ENCODE assay signal across 12 mouse cellular contexts in genomic region chr15:78171651-78172050, GRCm38 (mm10). TPM values are rescaled to one million over a fixed set of nuclear protein-coding genes. Genes with fewer than 3 reads are reported as not detected.
DNase-seq lines count a peak whose midpoint lies in the region; ATAC-seq and TF ChIP-seq lines count a peak whose summit lies in the region.
"Had no signal": no experiment of that assay in that cellular context is flagged by ENCODE, and none has a peak within 500 bp of the region (broad histone marks: within the 10 kb centered on the region; RNA-seq: fewer than 3 reads in every experiment).

No protein-coding gene starts in this region.

- H3K36me3 ChIP-seq in forebrain, embryonic 13.5 days (ENCODE audit: poor library complexity, severe bottlenecking), result peaks cover 12% of the 10 kb centered on the region
- no peaks in the 10 kb centered on the region for H3K36me3 ChIP-seq in forebrain, embryonic 11.5 days (ENCODE audit: control insufficient read depth, insufficient read depth, low read length)
- peaks cover 14% of the 10 kb centered on the region for H3K36me3 ChIP-seq in neural tube, embryonic 12.5 days
- H3K36me3 ChIP-seq in ES-E14 (ENCODE audit: control insufficient read depth, insufficient read depth, low read length, poor library complexity, severe bottlenecking), result no peaks in the 10 kb centered on the region; the same call in 1 of the 2 replicates
- no peaks in the 10 kb centered on the region for H3K36me3 ChIP-seq in splenic B cell, adult 2 months (ENCODE audit: control insufficient read depth, insufficient read depth, low read length, poor library complexity, severe bottlenecking)
- H3K36me3 ChIP-seq: neural tube, embryonic 15.5 days had no signal

- ATAC-seq in forebrain, embryonic 13.5 days, result no peak
- no peak for ATAC-seq in forebrain, embryonic 11.5 days (replicated peaks; ENCODE audit: low FRiP score)
- no peak for ATAC-seq in neural tube, embryonic 12.5 days (ENCODE audit: low FRiP score, low read depth)

- H3K4me1 ChIP-seq in forebrain, embryonic 13.5 days, result peaks cover 29% of the 10 kb centered on the region
- peaks cover 10% of the 10 kb centered on the region; the same call in 1 of the 2 replicates for H3K4me1 ChIP-seq in forebrain, embryonic 11.5 days (replicated peaks; ENCODE audit: control insufficient read depth, insufficient read depth, low read length)
- H3K4me1 ChIP-seq in neural tube, embryonic 12.5 days, result peaks cover 16% of the 10 kb centered on the region
- peaks cover 0 to 7% of the 10 kb centered on the region in 2 experiments; a peak in 1 of 4 replicates for H3K4me1 ChIP-seq in ES-E14 (ENCODE audit: control insufficient read depth in 2 of 2, insufficient read depth in 2 of 2, low read length in 2 of 2, poor library complexity in 1 of 2)

- no peak overlapping the region for H3K9ac ChIP-seq in forebrain, embryonic 13.5 days
- H3K9ac ChIP-seq in forebrain, embryonic 11.5 days (ENCODE audit: low read length), result no peak overlapping the region
- H3K9ac ChIP-seq in neural tube, embryonic 12.5 days, result no peak overlapping the region
- no peak overlapping the region for H3K9ac ChIP-seq in ES-E14 (ENCODE audit: insufficient read depth, low read depth, low read length, poor library complexity, severe bottlenecking)
- H3K9ac ChIP-seq: heart, embryonic 12.5 days; neural tube, embryonic 15.5 days had no signal

- no peak for DNase-seq in forebrain, embryonic 11.5 days (ENCODE audit: low spot score)
- DNase-seq in neural tube, embryonic 10.5 days (ENCODE audit: extremely low spot score, low spot score), result no peak
- peak; percentile 25 for DNase-seq in ES-E14 (ENCODE audit: low read depth, low spot score)
- DNase-seq in splenic B cell, adult 2 months (ENCODE audit: low read depth, low spot score), result peak; percentile 49
- DNase-seq in gastrocnemius, postnatal 4 days (ENCODE audit: low spot score in 2 of 2), result no peak
- DNase-seq in frontal cortex, adult 2 months (ENCODE audit: extremely low spot score in 1 of 2, low spot score in 1 of 2), result no peak
- DNase-seq: kidney, adult 18-20 months; lung, postnatal 36 days had no signal

- peak overlapping the region; percentile 76; the same call in 1 of the 2 replicates for H3K4me2 ChIP-seq in forebrain, embryonic 13.5 days
- H3K4me2 ChIP-seq in forebrain, embryonic 11.5 days (ENCODE audit: low read depth, low read length, severe bottlenecking), result no peak overlapping the region
- H3K4me2 ChIP-seq in neural tube, embryonic 12.5 days (replicated peaks), result 0 out of 2 replicates have a peak overlapping the region, but pooled peaks have one; percentile 0
- H3K4me2 ChIP-seq: heart, embryonic 12.5 days had no signal

- no peaks in the 10 kb centered on the region for H3K27me3 ChIP-seq in forebrain, embryonic 13.5 days
- no peaks in the 10 kb centered on the region for H3K27me3 ChIP-seq in forebrain, embryonic 11.5 days (ENCODE audit: control insufficient read depth, insufficient read depth, low read length)
- H3K27me3 ChIP-seq in neural tube, embryonic 12.5 days (replicated peaks), result no peaks in the 10 kb centered on the region
- H3K27me3 ChIP-seq in splenic B cell, adult 2 months (ENCODE audit: control insufficient read depth, insufficient read depth, low read length, poor library complexity, severe bottlenecking), result no peaks in the 10 kb centered on the region
- H3K27me3 ChIP-seq: heart, embryonic 12.5 days; neural tube, embryonic 15.5 days had no signal

- H3K4me3 ChIP-seq in forebrain, embryonic 13.5 days, result no peak overlapping the region
- no peak overlapping the region for H3K4me3 ChIP-seq in forebrain, embryonic 11.5 days (ENCODE audit: low read depth, low read length)
- H3K4me3 ChIP-seq in neural tube, embryonic 12.5 days, result no peak overlapping the region
- no peak overlapping the region for H3K4me3 ChIP-seq in ES-E14 (ENCODE audit: insufficient read depth in 1 of 2, low read depth in 1 of 2, low read length in 2 of 2, poor library complexity in 1 of 2, severe bottlenecking in 1 of 2)
- H3K4me3 ChIP-seq: heart, embryonic 12.5 days; neural tube, embryonic 15.5 days had no signal

- in situ Hi-C loops in ES-E14 (cut with MboI; ENCODE audit: low sequenced_read_pairs in 2 of 2, unreplicated experiment in 2 of 2), result no loop called here

- no peak overlapping the region for H3K27ac ChIP-seq in forebrain, embryonic 13.5 days
- H3K27ac ChIP-seq in forebrain, embryonic 11.5 days (ENCODE audit: low read depth, low read length), result no peak overlapping the region
- H3K27ac ChIP-seq in neural tube, embryonic 12.5 days, result no peak overlapping the region
- H3K27ac ChIP-seq in ES-E14 (ENCODE audit: insufficient read depth, low read depth, low read length, poor library complexity, severe bottlenecking), result no peak overlapping the region
- H3K27ac ChIP-seq: neural tube, embryonic 15.5 days had no signal

- H3K9me3 ChIP-seq in forebrain, embryonic 13.5 days (replicated peaks), result no peaks in the 10 kb centered on the region
- H3K9me3 ChIP-seq in forebrain, embryonic 11.5 days (ENCODE audit: control insufficient read depth, low read length), result no peaks in the 10 kb centered on the region
- no peaks in the 10 kb centered on the region for H3K9me3 ChIP-seq in neural tube, embryonic 12.5 days
- H3K9me3 ChIP-seq in ES-E14 (ENCODE audit: control insufficient read depth, insufficient read depth, low read depth, low read length), result no peaks in the 10 kb centered on the region
- H3K9me3 ChIP-seq: heart, embryonic 12.5 days; neural tube, embryonic 15.5 days had no signal

- WGBS in forebrain, embryonic 13.5 days, result 86% methylated on average over 10 of the region's 10 CpGs
- WGBS in forebrain, embryonic 11.5 days, result 91% methylated on average over 10 of the region's 10 CpGs
- WGBS in neural tube, embryonic 12.5 days, result 94% methylated on average over 10 of the region's 10 CpGs

TF ChIP-seq in ES-E14, 5 proteins besides CTCF, POLR2A, EP300 and RAD21:
- no peak for TF ChIP-seq ZC3H11A (IDR thresholded peaks at IDR 0.05; ENCODE audit: borderline replicate concordance, low read depth, low read length)
- no peak for TF ChIP-seq HCFC1 (IDR thresholded peaks at IDR 0.05; ENCODE audit: borderline replicate concordance, insufficient read depth, low read length)
- no peak for TF ChIP-seq CHD2 (IDR thresholded peaks at IDR 0.05; ENCODE audit: low read depth, low read length)
- no peak for TF ChIP-seq MAFK (IDR thresholded peaks at IDR 0.05; ENCODE audit: insufficient read depth, low read depth, low read length)
- no peak for TF ChIP-seq ZNF384 (IDR thresholded peaks at IDR 0.05; ENCODE audit: low read depth, low read length)

RNA-seq across cellular contexts. Expression of gene Ift27, which starts 2.3 kb away (rescaled TPM):
- polyA plus RNA-seq in forebrain, embryonic 13.5 days (2015; fragmentation: Nextera tagmentation; extraction: Ambion mirVana), result 148 and 160 TPM in 2 replicates
- polyA plus RNA-seq in forebrain, embryonic 11.5 days (2014; fragmentation: Nextera tagmentation; extraction: Ambion mirVana), result 142 and 145 TPM in 2 replicates
- 101 and 106 TPM in 2 replicates for polyA plus RNA-seq in neural tube, embryonic 12.5 days (2016; fragmentation: Nextera tagmentation; extraction: Ambion mirVana)
- total RNA-seq in ES-E14 (2012; rRNA removed), result 12.6 and 12.8 TPM in 2 replicates
- total RNA-seq in gastrocnemius, postnatal 4 days (2021), result 10 to 100 TPM; 38.0 to 48.1 TPM
- polyA plus RNA-seq in frontal cortex, adult 2 months (2012; rRNA removed), result 30.2 and 35.4 TPM in 2 replicates

RNA-seq across cellular contexts. Expression of gene Pvalb, which starts 34.5 kb away (rescaled TPM):
- polyA plus RNA-seq in forebrain, embryonic 13.5 days (2015; fragmentation: Nextera tagmentation; extraction: Ambion mirVana), result not detected in 2 replicates
- not detected in 2 replicates for polyA plus RNA-seq in forebrain, embryonic 11.5 days (2014; fragmentation: Nextera tagmentation; extraction: Ambion mirVana)
- polyA plus RNA-seq in neural tube, embryonic 12.5 days (2016; fragmentation: Nextera tagmentation; extraction: Ambion mirVana), result 0.43 and 1.1 TPM in 2 replicates
- total RNA-seq in ES-E14 (2012; rRNA removed), result not detected in 2 replicates
- total RNA-seq in gastrocnemius, postnatal 4 days (2021), result 100 to 1,000 TPM; 716 to 864 TPM
- 36.5 and 62.8 TPM in 2 replicates for polyA plus RNA-seq in frontal cortex, adult 2 months (2012; rRNA removed)

RNA-seq across cellular contexts. Expression of gene Cacng2, which starts 51.8 kb away (rescaled TPM):
- polyA plus RNA-seq in forebrain, embryonic 13.5 days (2015; fragmentation: Nextera tagmentation; extraction: Ambion mirVana), result 3.5 and 4.4 TPM in 2 replicates
- 0.56 and 0.75 TPM in 2 replicates for polyA plus RNA-seq in forebrain, embryonic 11.5 days (2014; fragmentation: Nextera tagmentation; extraction: Ambion mirVana)
- 4.1 and 5.7 TPM in 2 replicates for polyA plus RNA-seq in neural tube, embryonic 12.5 days (2016; fragmentation: Nextera tagmentation; extraction: Ambion mirVana)
- not detected in 2 replicates for total RNA-seq in ES-E14 (2012; rRNA removed)
- under 1 TPM in 1 of 2 experiments, not detected in 1; 0.05 TPM for total RNA-seq in gastrocnemius, postnatal 4 days (2021)
- 20.4 and 23.8 TPM in 2 replicates for polyA plus RNA-seq in frontal cortex, adult 2 months (2012; rRNA removed)
- polyA plus RNA-seq: heart, embryonic 12.5 days had no signal

Comparison
In these comparisons a context has a peak if more than half of its experiments do, and no peak if none do; other contexts are left out.
1. DNase-seq: peak in ES-E14 (single experiment) and splenic B cell, adult 2 months (single experiment); none in forebrain, embryonic 11.5 days (single experiment), neural tube, embryonic 10.5 days (single experiment), gastrocnemius, postnatal 4 days (0 of 2) and frontal cortex, adult 2 months (0 of 2).
2. RNA of gene Pvalb, which starts 34.5 kb away (polyA plus RNA-seq): 36.5 to 62.8 TPM in frontal cortex, adult 2 months; 0.43 to 1.1 TPM in neural tube, embryonic 12.5 days, not detected in forebrain, embryonic 13.5 days and not detected in forebrain, embryonic 11.5 days; every median in the first group is over 10 times any median in the second.